Comparison of ENCODE assay signal across 12 mouse cellular contexts in the genomic region with DNA sequence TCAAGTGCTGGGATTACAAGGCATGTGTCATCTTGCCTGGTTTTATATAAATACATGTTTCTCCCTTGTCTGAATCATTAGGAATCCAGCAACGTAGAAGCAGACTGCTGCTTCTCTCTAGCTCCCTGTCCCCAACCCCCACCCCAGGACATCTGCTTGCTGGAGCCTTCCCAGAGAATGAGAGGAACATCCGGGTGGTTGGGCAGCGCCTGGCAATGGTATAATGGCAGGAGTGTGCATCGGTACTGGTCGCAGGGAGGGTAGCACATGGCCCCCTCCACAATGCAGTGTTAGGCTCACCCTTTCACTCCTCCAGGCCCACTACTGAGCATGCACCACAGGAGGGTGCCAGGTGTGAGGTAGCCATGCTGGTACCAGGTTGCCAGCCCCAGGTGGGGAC.
DNase-seq lines count a peak whose midpoint lies in the region; ATAC-seq lines count a peak whose summit lies in the region.
"Had no signal": no experiment of that assay in that cellular context is flagged by ENCODE, and none has a peak within 500 bp of the region (broad histone marks: within the 10 kb centered on the region; RNA-seq: fewer than 3 reads in every experiment).

No protein-coding gene starts in this region.

- H3K9me3 ChIP-seq in neural tube, embryonic 13.5 days = no peaks in the 10 kb centered on the region
- H3K9me3 ChIP-seq: liver, embryonic 15.5 days had no signal

- H3K27me3 ChIP-seq in neural tube, embryonic 13.5 days = no peaks in the 10 kb centered on the region
- H3K27me3 ChIP-seq: CH12.LX; liver, embryonic 15.5 days had no signal

- H3K36me3 ChIP-seq in neural tube, embryonic 13.5 days = no peaks in the 10 kb centered on the region
- H3K36me3 ChIP-seq: liver, embryonic 15.5 days had no signal

- 0 out of 2 replicates have a peak overlapping the region, but pooled peaks have one; percentile 5 for H3K27ac ChIP-seq in neural tube, embryonic 13.5 days (replicated peaks)
- H3K27ac ChIP-seq: liver, embryonic 15.5 days had no signal

- no peak overlapping the region for H3K9ac ChIP-seq in neural tube, embryonic 13.5 days
- H3K9ac ChIP-seq: liver, embryonic 15.5 days had no signal

- H3K4me2 ChIP-seq in neural tube, embryonic 13.5 days = no peak overlapping the region
- H3K4me2 ChIP-seq: liver, embryonic 15.5 days had no signal

- no peak for ATAC-seq in neural tube, embryonic 13.5 days (ENCODE audit: low read depth)
- ATAC-seq: intestine, embryonic 16.5 days had no signal

- DNase-seq in frontal cortex, postnatal 36 days (ENCODE audit: low spot score in 2 of 2) = peak; percentile 28 to 30
- no peak for DNase-seq in frontal cortex, postnatal 14 days (ENCODE audit: low spot score in 2 of 2)
- DNase-seq in neural tube, embryonic 10.5 days (ENCODE audit: extremely low spot score, low spot score) = no peak
- peak; percentile 54 to 63 for DNase-seq in layer of hippocampus, postnatal 36 days
- DNase-seq in spleen, postnatal 36 days (ENCODE audit: low spot score in 2 of 2) = no peak
- DNase-seq in thymus, adult 18-20 months = no peak
- no peak for DNase-seq in thymus, postnatal 0 days (ENCODE audit: low spot score)
- DNase-seq: midbrain, embryonic 14.5 days had no signal

- H3K4me1 ChIP-seq in neural tube, embryonic 13.5 days (replicated peaks) = peaks cover 35% of the 10 kb centered on the region

- 45% methylated on average over 5 of the region's 5 CpGs for WGBS in neural tube, embryonic 13.5 days

- no peak overlapping the region for H3K4me3 ChIP-seq in neural tube, embryonic 13.5 days
- H3K4me3 ChIP-seq: liver, embryonic 15.5 days had no signal

Comparison
In these comparisons a context has a peak if more than half of its experiments do, and no peak if none do; other contexts are left out.
1. DNase-seq: peak in frontal cortex, postnatal 36 days (2 of 2) and layer of hippocampus, postnatal 36 days (2 of 2); none in frontal cortex, postnatal 14 days (0 of 2), neural tube, embryonic 10.5 days (single experiment), spleen, postnatal 36 days (0 of 2), thymus, adult 18-20 months (0 of 2) and thymus, postnatal 0 days (single experiment).